Mouse (Mus musculus): Measurements from ENCODE around the gene Pakap.

The Pakap gene

DNA sequence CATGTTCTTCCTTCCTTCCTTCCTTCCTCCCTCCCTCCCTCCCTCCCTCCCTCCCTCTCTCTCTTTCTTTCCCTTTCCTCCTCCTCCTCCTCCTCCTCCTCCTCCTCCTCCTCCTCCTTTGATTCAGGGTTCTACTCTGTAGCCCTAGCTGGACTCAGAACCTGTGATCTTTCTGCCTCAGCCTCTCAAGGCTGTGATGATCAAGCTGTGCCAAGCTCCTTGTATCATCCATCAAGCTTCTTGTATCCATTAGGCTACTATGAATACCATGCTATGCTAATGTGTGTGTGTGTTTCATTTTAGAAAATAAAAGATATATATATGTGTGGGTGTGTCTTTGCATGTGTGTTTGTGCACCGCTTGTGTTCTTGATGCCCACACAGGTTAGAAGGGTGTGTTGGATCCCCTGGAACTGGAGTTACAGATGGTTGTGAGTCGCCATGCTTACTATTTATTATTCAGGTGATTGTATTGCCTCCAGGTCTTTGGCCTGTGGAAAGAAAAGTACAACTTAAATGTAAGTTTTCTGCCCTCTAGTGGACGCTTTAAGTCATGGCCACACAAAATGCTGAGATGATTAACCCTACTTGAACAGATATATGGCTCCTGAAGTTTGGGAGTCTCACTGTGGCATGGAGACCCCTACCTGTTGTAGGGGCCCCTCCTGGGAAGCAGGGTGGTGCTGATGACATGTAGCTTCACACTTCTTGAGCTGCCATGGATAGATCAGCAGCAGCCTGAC lies 359.7 kb downstream of the Pakap start:
- no peak for DNase-seq

DNA sequence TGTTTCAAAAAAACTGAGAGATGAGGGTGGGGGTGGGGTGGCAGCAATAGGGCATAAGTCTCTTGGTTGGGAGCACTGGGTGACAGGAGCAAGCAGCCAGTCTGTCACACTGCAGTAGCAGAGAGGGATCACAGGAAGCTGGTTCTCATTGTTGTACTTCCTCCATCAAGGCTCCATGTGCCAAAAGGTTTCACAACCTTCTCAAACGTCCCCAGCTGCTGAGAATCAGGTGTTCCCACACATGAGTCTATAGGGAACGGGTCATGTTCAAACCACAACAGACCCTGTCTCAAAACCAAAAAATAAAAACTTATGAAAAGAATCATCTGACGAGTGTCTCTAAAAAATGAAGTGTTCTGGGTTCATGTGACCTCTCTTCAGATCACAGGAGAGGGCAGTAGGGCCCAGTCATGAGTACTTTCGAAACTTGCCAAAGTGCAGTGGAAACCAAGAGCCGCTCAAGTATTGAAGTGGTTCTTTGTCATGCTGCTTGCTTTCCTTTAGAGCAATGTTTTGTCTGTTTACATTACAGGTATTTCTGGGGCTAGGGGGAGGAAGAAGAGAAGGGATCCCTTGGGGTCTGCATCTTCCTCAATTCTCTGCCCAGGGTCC lies 362.7 kb downstream of the Pakap start:
- DNase-seq, result no peak

DNA sequence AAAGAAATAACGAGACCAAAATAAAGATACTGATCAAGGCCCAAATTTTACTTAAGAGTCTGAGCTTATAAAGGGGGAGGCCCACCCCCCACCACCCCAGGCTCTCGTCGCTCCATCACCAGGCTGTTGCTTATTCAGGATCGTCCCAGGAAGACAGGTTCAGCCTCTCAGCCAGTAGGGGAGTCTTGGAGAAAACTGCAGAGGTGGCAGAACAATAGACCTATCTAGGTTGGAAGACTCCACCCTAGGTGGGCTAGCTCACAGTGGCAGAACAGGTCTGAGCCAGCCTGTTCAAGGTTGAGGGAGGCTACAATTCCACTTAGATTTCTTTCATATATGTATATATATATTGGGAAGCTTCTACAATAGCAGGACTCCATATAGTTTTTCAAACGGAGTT lies 366.2 kb downstream of the Pakap start:
- no peak for DNase-seq

DNA sequence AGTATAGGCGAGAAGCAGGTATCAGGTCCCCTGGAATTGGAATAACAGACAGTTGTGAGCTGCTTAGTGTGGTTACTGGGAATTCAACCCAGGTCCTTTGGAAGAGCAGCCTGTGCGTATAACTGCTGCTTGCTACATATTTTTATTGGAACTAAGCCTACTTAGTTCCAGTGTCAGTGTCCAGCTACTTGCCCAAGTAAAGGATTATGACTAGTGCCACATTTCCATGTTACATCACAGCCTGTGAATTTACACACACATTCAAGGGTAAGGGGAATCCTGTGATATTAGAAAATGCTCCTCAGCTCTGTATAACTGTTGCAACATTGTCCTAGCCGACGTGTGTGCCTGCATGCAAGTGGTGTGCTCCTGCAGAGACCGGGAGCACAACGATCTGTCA lies 369.3 kb downstream of the Pakap start:
- no peak for DNase-seq

DNA sequence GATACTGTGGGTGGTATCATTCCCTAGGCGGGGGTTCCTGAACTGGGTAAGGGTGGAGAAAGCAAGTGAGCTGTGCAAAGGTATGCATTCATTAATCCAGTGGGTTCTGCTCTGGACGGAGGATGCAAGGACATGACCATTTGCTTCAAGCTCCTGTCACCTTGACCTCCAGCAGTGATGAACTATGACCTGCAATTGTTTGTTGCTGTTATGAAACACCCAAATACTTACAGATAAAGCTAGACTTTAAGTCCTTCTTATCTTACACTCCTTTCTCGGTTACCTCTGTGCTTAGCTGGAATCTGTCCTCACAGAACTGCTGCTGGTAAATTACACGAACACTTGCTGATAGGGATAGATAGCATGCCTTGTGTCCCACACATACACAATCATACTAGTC lies 372.7 kb downstream of the Pakap start:
- no peak for DNase-seq

DNA sequence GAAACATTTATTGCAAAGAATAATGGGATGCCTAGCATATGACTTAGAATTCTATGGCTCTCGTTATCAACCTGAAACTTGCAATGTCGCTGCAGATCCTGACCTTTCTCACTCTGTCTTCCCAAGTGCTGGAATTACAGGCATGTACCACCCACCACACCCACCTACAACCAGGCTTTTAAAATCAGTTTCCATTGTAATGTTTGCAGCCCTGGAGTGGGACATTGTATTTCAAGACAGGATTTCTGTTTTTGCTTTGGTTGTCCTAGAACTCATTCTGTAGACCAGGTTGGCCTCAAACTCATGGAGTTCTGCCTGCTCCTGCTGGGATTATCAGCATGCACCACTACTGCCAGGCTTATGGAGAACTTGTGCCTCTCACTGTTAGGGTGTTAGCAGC lies 374.9 kb downstream of the Pakap start:
- DNase-seq, result no peak

Data from thymus, postnatal 25 days (tissue).